Mouse (Mus musculus) right cerebral cortex, postnatal 14 days (tissue): ENCODE data around the gene Papss1.

ENCODE experiments used
- DNase-seq: peaks from one replicate; pipeline ENCODE4 v3.0.0; 2022

The Papss1 gene

DNA sequence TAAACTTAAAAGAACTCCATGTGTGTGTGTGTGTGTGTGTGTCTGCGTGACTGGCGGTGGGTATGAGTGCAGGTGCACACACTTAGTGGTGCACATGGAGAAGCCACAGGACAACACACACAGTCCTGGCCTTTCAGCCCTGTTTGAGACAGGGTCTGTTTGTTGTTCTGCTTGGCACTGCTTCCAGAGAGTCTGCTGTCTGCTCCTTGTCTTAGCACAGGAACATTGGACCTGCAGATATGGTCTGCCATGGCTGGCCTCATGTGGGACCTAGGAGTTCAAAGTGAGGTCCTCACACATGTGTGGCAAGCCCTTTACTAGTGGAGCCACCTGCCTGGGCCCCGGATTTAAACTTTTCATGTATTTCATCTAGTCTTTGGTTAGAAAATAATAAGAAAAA lies 72.4 kb downstream of the Papss1 start:
- DNase-seq, result no peak

DNA sequence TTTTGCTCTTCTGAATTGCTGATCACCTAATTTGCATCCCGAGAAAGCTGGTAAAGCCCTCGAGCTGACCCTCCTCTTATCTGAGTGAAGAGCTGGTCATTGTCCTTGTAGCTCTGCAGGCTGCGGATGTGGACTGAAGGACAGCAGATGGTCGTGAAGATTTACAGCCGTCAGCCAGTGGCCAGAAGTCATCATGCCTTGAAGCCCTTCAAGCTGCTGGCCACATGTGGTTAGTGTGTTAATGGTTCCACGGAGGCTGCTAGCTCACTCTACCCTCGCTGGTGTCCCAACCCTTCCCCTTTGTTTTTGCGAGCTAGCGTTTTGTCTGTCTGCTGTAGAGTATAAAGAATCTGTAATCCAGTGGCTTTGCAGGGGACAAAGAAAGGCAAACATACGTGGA lies 73.1 kb downstream of the Papss1 start:
- no peak for DNase-seq

DNA sequence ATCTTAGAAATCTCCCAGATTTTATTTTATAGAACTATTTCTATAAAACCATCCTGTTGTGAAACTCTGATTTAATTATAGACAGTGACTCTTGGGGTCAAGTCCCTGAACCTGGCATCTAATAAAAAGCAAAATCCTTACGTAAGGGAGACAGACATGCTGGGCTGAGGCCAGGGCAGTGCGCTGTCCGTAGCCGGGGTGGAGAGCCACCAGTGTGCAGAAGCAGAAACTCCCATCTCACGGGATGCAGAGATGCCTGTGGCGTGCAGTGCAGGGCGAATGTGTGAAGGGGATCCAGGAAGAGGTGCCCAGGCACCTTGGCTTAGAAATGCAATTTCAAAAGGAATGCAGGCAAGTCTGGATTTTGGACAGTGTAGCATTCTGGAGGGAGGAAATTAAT lies 73.6 kb downstream of the Papss1 start:
- DNase-seq, result no peak

DNA sequence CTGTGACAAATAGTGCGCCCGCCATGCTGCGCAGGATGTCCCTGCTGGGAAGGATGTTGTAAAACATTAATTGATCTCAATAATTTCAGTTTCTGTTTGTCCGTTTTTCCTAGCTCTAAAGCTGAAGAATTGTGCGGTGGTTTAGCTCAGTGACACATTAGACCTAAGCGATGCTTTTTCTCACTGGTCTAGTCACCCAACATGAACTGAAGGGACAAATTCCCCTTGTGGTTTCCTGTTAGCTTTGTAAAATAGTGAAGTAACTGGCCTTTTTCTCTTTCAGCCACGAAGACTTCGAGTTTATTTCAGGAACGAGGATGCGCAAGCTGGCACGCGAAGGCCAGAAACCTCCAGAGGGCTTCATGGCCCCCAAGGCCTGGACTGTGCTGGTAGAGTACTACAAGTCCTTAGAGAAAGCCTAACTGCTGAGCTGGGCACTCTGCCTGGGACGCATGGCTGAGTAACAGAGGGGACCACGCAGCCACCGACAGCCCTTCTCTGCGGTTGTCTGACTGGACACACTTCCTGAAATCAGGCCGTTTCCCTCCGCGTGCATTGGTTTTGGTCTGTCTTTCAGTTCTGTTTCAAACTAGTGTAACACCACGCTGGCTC lies 78.2 kb downstream of the Papss1 start:
- DNase-seq, result peak; percentile 20

DNA sequence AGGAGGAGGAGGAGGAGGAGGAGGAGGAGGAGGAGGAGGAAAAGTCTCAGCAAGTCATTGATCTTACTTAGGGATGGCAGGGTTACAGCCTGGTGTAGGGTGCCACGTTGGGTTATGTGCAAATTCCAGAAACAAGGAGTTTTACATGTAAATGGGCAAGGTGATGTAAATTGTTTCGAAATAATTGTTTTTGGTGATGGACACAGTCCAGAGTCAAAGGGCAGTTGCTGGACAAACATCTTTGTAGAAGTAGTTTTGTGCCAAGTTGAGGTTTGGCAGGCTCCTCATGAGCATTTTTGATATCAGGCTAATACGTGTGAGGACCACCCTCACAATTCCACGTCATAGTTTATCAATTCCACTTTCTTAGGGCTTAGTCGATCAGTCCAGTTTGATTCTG lies 80.6 kb downstream of the Papss1 start:
- no peak for DNase-seq

DNA sequence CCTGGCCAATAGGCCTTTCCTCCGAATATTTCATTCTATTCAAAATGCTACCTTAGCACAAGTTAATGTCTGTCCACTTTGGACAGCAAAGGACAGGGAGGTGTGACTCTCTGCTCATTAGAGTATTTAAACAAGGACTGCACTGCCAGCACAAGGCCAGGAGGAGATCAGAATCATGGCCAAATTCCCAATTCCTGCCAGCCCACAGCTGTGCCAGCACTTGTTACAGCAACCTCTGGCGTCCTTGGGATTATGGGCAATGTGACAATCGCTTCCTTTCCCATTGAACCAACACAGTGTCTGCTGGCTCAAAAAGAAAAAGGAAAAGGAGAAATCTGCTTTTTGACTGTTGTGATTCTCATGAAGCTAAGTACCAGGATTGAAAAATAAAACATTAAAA lies 89.8 kb downstream of the Papss1 start:
- DNase-seq, result no peak

DNA sequence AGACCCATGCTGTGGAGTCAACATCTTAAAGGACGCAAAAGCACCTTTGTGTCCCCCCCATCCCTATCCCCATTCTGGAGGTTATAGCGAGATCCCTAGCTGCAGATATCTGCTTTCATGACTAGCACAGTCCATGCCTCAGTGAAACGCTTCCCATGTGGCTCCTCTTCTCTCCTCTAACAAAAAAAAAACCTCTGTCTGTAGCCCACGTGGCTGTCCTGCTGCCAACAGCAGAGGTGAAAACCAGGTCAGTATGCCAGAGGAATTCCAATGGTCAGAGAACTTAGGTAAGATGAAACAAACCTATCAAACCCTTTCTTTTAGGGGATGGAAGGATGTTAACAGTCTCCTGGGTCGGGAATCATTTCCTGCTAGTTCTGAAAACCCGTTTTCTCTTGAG lies 91.5 kb downstream of the Papss1 start:
- DNase-seq, result no peak

DNA sequence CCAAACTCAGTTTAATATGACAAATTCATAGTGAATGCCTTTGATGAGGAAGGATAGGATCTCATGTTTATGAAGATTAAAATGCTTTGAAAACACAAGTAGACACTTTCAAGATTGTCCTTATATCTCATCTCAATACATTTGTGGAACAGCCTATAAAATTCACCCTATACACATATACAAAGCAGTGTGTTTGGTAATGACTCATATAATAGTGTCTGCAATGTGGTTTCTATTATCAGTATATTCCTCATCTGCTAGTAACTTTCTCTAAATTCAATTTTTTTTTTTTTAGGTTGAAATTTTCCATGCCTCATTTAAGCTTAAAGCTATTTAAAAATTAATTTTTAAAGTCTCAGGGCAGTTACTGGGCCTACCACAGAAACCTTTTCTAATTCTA lies 95.6 kb downstream of the Papss1 start:
- no peak for DNase-seq

DNA sequence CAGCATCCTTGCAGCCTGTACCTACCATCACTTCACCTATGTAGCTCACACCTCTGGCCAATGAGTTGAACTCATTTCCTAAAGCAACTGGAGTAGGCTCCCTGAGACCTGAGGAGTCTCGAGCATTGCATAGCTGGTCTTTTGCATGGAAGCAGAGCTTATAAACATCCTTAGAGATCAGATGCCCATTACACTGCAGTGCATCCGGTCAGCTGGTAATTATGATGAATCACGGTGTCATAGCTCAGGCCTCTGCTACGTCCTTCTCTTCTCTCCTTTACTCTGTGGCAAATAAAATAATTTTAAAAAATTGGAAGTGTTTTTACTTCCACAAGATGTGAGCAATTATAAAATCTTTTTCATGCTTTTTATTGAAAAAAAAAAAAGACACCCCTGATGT lies 96.1 kb downstream of the Papss1 start:
- no peak for DNase-seq

DNA sequence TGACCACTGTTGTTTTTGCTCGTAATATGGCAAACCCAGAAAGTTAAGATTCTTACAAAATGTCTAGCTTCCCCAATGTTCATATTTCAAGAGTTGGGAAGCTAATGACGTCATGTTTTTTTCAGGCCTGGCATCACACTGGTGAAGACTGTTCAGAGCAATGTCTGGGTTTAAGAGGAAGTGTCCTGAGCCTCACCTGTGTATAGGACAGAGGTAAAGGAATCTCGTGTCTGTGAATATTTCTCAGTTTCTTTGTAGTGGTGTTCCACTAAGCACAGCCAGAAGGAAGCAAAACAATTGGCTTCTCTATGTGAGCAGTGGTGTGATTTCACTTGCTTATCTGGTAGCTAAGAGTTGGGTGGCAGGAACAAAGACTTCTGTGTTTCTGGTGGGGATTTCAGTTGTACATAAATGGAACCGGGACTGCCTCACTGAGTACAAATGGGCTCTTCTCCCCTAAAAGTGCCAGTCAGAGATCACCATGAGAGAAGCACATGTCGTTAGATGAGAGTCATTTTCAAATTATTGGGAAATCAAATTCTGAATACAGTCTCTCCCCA lies 98.1 kb downstream of the Papss1 start:
- no peak for DNase-seq

DNA sequence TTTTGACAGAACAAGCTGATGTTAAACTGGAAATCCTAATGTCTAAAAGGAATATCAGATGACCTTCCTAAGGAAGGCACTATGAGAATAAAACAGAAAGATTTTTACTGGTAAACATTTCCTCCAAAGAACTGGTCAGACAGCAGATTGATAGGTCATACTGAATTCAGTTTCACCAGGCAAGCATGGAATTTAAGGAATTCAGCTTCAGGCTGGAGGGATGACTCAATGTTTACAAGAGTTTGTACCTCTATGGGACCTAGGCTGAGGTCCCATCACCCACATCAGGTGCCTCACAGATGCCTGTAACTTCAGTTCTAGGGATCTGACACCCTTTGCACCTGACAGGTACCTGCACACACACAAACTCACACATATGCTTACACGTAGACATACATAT lies 105.3 kb downstream of the Papss1 start:
- DNase-seq, result no peak

DNA sequence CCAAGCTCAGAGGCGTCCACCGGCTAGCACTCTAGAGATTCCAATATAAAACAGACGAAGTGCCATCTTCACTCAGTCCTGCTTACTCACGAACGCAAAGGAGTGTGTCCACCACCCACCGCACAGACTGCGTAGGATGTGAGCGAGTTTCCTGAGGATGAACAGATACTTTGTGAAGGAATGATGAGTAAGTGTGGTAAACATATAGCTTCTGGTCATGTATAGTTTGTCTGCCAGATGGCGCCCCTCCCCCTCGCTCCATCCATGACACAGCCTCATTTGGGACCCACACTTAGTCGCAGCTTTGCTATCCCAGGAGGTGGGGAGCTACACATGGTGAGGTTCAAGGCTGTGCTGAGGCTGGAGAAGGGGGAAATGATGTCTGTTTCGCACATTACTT lies 121.5 kb downstream of the Papss1 start:
- DNase-seq, result peak; percentile 59

DNA sequence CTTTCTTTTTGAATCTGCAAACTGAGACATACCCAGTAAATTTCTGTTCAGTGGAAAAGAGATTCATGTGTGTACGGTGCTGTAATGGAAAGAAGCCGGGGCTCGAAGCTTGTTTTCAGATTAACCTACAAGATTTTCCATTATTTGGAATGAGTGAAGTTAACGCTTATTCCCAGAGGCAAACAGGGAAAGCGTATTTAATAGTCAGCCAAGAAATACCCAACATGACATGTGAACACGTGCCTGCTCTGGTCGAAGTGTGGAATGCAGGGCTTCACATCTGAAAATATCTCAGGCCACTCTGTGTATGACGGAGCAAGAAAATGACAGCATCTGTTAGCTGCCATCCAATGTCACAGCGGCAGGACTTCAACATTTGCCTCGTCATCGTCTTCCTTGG lies 125.4 kb downstream of the Papss1 start:
- no peak for DNase-seq

DNA sequence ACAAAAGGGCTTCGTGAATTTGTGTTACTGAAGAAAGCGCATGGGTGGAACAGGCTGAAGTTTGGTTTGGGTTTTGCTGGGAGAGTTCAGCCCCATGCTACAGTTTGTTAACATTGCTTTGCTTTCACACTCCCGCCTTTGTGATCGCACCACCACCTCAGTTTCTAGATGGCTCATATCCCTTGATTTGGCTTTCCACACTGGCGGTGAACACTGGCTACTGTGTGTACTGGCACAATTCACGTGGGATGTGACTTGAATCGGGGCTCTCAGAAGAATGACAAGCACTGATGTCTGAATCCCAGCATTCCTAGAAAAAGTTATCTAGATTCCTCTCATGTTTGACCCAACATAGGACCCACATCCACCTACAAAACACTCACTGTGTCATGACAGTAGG lies 126.0 kb downstream of the Papss1 start:
- DNase-seq, result no peak

DNA sequence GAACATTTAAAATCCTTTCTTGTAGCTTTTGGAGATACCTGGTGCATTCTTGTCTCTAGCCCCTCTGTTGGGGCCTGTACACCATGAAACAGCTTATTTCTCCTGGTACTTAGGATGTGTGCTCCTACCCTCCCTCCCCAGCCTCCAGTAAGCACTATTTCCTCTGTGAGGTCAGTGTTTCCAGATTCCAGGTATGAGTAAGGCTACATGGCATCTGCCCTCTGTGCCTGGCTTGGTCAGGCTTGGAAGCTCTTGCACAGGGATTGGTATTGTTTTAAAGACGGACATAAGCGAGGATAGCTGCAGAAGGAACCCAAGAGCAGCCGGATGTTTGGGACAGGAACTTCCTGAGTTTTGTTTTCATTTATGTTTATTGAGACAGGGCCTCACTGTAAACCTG lies 126.6 kb downstream of the Papss1 start:
- no peak for DNase-seq
